Mouse (Mus musculus) testis, postnatal 14 days (tissue): Measurements from ENCODE around the gene Cuta.
"Not testable (repeated sequence)": the region's sequence is repeated elsewhere in the genome, so short reads cannot be mapped to it uniquely, and the experiment has no call there.

ENCODE experiments used
- DNase-seq: peaks from one replicate; pipeline ENCODE4 v3.0.0; 2021; ENCODE audit warnings: low spot score

The Cuta gene

GRCm38 (mm10) chr17:26939178-26939972 lies at the start of gene Cuta:
Gene Cuta (minus strand): TSS chr17:26939569.
- peak; percentile 100 for DNase-seq

- no peak for DNase-seq
These were observed 46.3 kb upstream of the Cuta start for GRCm38 (mm10) chr17:26985503-26986179.

GRCm38 (mm10) chr17:26983382-26983781 lies 44.0 kb upstream of the Cuta start:
- no peak for DNase-seq

GRCm38 (mm10) chr17:26981050-26981449 lies 41.7 kb upstream of the Cuta start:
- no peak for DNase-seq

- no peak for DNase-seq
These were observed 40.1 kb upstream of the Cuta start for GRCm38 (mm10) chr17:26979426-26979825.

- not testable (repeated sequence) for DNase-seq
These were observed 38.0 kb upstream of the Cuta start for GRCm38 (mm10) chr17:26977354-26977753.

- DNase-seq, result no peak
These were observed 36.0 kb upstream of the Cuta start for GRCm38 (mm10) chr17:26975415-26975814.

- DNase-seq, result no peak
These were observed 35.2 kb upstream of the Cuta start for GRCm38 (mm10) chr17:26974547-26974946.

GRCm38 (mm10) chr17:26972703-26973574 lies 33.6 kb upstream of the Cuta start, which contains the start of gene Zbtb9:
Gene Zbtb9 (plus strand): TSS chr17:26973167.
- DNase-seq, result peak; percentile 96

- DNase-seq, result no peak
These were observed 32.7 kb upstream of the Cuta start for GRCm38 (mm10) chr17:26972107-26972506.

- DNase-seq, result no peak
These were observed 32.0 kb upstream of the Cuta start for GRCm38 (mm10) chr17:26971247-26971905.

- DNase-seq, result no peak
These were observed 30.9 kb upstream of the Cuta start for GRCm38 (mm10) chr17:26970221-26970620.

GRCm38 (mm10) chr17:26969257-26969656 lies 29.9 kb upstream of the Cuta start:
- no peak for DNase-seq

- DNase-seq, result no peak
These were observed 28.8 kb upstream of the Cuta start for GRCm38 (mm10) chr17:26968200-26968611.

- no peak for DNase-seq
These were observed 28.1 kb upstream of the Cuta start for GRCm38 (mm10) chr17:26967477-26967876.

GRCm38 (mm10) chr17:26966993-26967392 lies 27.6 kb upstream of the Cuta start:
- DNase-seq, result no peak

- no peak for DNase-seq
These were observed 22.3 kb upstream of the Cuta start for GRCm38 (mm10) chr17:26961572-26962240.

GRCm38 (mm10) chr17:26959815-26960214 lies 20.4 kb upstream of the Cuta start:
- DNase-seq, result no peak

- DNase-seq, result no peak
These were observed 19.5 kb upstream of the Cuta start for GRCm38 (mm10) chr17:26958880-26959279.

GRCm38 (mm10) chr17:26957872-26958271 lies 18.5 kb upstream of the Cuta start:
- DNase-seq, result no peak

GRCm38 (mm10) chr17:26956895-26957294 lies 17.5 kb upstream of the Cuta start:
- DNase-seq, result no peak
